Mouse (Mus musculus): ENCODE measurements around the gene Adam22.

DNA sequence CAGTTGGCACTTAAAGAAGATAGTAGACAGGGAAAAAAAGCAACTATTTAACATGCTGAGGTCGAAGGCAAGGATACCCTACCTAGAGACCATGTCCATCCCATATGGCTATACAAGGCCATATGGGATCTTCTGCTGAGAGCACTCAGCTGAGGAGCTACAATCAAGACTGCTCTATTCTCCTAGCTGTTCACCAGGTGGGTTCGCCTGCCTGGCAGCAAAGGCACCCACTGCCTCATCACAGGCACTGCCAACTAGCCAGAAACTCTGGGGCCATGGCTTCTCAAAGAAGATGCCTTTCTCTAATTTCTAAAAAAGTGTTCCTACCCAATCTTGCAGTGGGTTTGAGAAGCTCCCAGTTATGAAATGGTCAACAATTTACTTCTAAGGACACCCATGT lies 238.2 kb downstream of the Adam22 start:
- TF ChIP-seq CTCF (IDR thresholded peaks at IDR 0.05; ENCODE audit: low read depth, low read length) (no peak), POLR2A (IDR thresholded peaks at IDR 0.05; ENCODE audit: borderline replicate concordance, low read depth, low read length) (no peak)

All from bone marrow macrophage, adult 2 months (primary cell).